Mouse (Mus musculus) spleen, postnatal 14 days (tissue): ENCODE results near the gene 4931429L15Rik.

Source experiments
- DNase-seq, 2 experiments: peaks; one replicate each; pipeline ENCODE4 v3.0.0; 2021 to 2022; ENCODE audit warnings: low spot score in 2 of 2

Gene 4931429L15Rik

DNA sequence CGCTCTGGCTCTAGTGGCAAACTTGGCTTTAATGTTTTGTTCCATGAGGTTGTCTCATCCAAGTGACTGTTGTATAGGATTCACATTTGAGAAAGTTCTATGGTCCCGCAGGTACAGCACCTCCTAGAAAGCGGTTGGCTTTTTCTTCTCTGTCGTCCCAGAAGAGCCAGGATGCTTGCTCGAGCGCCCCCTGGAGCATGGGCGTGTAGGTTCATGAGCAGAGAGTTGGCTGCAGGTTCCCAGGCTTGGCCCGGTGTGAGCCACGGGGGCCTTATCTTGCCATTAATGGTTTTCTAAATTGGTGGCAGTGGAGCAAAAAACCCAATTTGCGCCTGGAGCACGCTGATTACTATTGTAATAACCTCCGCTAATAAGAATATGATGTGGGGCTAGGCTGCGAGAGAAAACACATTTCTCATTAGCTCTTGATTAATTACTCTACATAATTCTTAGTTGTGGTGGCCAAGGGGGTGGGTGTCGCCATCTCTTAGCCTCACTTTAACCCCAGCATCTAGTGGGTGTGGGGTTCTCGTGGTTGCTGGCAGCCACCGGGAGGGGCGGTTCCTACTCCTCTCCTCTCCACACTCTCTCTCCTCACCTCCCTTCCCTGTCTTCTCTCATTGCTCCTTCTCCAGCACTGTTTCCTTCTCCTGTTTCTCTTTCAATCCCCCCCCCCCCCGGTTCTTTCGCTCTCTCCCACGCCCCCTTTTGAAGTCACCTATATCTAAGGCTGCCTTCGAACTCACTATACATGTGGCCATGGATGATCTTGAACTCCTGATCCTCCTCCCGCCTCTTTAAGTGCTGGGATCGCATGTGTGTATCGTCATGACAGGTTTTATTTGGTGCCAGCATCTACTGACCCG is 8.2 kb upstream of the 4931429L15Rik start:
- DNase-seq: no peak

DNA sequence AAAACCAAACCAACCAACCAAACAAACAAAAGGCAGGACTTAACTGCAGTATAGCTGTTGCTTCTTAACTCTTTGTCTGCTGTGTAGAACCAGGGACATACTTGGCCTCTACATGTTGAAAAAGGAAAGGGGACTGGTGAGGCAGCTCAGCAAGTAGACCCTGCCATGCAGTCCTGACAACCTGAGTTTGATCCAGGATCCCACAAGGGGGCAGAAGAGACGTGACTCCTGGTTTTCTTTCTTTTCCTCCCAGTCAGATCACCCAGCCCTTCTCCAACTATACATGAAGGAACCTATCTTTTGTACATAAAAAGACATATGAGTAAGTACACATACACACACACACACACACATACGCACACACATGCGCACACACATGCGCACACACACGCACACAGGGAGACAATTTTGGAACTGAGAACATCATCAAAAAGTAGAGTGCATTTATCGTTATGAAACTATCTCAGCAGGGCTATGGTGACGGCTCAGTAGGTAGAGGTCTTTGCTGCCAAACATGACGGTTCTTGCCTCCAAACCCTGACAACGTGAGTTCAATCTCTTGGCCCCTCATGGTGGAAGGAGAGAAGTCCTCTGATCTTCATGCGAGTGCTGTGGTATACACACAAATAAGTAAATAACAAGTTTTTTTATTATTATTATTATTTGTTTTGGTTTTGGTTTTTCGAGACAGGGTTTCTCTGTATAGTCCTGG is 7.1 kb upstream of the 4931429L15Rik start:
- no peak for DNase-seq

DNA sequence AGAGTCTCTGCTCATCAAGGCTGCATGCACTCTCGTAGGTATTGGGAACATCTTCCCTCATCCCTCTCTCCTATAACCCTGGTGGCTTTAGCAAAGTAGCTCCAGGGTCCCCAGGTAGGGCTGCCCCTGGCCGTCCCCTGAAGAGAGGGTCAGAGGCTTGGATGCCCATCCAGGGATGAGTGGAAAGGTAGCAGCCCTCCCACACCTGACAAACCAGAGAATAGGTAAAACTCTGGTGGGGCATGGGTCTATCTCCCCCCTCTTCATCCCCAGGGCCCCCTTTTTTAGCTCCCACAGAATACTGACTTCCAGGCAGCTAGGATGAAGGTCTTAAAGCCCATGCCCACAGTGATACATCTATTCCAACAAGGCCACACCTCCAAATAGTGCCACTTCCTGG is 675 bp upstream of the 4931429L15Rik start:
- no peak for DNase-seq

DNA sequence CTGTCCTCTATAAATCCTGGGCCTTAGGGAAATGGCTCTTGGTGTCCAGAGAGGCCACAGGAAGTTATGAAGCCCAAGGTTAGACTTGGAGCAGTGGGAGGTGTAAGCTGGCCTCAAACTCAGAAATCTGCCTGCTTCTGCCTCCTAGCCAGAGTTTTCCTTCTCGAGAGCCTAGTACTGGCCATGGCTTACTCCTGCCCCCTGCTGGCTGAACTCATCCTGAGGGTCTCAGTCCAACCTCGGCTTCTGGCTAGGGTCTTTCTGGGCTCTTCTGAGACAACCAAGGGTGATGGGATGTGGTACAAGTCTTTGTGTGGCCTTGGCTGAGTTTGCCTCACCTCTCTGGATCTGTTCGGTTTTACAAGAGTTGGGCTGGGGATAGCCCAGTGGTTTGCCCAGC is 1.8 kb downstream of the 4931429L15Rik start:
- no peak for DNase-seq

DNA sequence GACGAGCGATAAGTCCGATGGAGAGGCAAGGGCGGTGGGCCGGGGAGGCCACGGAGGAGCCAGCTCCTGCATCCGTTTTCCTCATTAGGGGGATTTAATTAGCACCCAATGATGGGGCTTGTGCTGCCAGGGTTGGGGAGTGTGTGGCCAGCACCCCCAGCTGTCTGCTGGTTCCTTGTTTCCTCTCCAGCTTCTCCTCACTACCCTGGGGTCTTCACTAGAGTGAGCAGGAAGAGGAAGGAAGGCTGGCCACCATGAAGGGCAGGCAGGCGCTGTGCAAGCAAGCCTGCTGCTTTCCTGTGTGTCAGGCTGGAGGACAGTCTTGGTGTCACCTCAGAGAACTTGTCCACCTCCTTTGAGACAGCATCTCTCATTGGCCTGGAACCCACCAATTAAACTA is 2.9 kb downstream of the 4931429L15Rik start:
- DNase-seq: no peak

DNA sequence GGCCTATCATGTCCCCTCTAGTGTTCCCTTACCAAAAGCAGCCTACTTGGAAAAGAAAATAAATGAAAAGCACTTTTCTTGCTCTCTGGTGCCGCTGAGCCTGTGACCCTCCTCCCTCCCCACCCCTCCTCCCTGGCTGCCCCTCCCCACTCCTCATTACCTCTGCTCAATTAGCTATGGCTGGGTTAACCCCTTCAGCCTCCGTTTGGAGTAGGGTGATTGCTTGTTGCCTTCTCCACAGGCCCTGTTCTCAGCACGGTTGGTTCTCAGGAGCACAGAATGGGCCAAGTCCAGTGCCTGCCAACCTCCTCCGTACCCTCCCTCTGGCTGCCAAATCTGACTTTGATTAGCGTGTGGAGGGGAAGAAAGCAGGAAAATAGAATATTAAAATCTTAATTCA is 3.4 kb downstream of the 4931429L15Rik start:
- DNase-seq: no peak

DNA sequence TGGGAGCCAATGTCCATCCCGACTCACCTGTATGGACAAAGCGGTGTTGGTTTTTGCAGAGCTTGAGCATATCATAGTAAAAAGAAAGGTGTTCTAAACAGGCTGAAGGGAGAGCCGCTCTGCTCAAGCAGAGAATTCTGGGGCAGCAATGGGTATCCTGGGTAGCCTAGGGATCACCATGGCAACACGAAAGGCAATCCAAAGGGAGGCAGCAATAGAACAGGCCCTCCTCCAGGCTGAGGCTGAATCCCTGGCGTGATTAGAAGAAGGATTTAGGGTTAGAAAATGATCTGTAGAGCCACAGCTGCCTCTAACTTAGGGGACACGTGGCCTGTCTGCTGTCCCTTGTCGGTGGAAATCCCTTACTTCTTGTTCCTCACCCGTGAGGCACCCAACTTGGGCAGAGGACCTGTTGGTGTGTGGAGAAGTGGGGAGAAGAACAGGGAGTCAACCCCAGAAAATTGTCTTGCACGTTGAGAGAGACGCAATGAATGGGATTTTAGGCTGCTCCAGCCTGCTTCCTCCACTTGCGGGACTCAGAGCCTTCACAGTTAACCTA is 3.9 kb downstream of the 4931429L15Rik start:
- no peak for DNase-seq

DNA sequence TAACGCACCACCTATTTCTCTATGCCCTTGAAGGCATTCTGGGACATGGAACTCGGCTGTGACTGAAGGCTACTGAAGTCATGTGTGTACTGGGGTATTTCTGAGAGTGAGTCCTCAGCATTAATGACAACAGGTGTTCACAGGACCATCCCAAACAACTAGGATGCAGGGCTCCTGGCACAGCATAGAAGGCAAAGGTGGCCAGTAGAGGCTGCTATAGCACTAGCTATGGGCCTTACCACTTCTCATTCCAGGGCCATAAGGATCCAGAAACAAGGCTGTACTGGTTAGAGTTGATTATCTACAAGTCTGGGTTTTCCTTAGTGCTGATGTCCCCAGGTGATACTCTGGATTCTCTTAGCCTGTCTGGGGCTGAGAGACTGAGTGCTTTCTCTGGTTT is 4.9 kb downstream of the 4931429L15Rik start:
- no peak for DNase-seq

DNA sequence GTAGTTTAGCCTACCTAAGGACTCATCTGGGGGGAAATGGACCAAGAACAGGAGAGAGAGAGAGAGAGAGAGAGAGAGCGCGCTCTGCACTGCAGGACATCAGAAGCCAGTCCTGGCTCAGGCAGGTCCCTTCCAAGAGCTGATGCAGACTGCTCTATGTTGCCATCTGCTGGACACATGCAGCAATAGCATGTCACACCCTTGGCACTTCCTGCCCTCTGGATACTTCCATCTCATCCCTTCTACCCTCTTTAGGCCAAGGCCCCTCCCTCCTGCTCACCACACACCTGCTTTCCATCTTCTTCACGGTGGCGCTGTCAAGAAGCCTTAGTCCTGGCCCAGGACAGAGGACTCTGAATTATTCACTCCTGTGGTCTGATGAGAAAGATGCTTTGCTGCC is 5.3 kb downstream of the 4931429L15Rik start:
- peak; percentile 19 to 47 for DNase-seq

DNA sequence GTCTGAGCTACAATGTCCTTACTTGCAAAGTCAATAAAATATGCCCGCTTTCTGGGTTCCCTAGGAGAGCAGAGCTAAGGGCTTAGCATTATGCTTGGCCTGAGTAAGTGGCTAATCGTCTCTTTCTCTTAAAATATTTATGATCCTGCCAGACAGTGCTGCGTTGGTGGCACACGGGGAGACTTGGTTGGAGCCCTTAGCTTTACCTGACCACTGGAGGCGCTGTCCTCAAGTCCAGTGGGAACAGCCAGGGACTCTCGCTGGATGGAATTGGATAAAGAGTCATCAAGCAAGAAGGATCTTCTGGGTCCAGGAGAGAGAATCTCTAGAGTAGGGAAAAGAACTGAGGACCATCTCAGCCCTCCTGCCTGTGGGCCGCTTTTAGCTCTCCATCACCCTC is 10.7 kb downstream of the 4931429L15Rik start:
- DNase-seq: no peak

DNA sequence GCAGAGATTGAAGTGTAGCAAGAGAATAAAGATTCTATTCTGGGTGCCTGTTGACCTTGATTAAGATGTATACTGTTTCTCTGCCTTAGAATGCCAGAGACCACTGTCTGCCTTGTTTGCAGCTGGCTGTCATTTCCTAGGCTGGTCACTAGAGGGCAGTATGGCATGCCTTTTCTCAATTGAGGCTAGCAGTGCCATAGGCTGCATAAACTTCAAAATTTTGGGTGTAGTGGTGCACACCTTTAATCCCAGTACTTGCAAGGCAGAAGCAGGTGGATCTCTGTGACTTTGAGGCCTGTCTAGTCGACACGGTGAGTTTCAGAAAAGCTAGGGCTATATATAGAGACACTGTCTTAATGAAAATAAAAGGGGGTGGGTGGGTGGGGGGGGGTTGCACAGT is 17.6 kb downstream of the 4931429L15Rik start:
- peak in 1 of 2 experiments; percentile 38 for DNase-seq

DNA sequence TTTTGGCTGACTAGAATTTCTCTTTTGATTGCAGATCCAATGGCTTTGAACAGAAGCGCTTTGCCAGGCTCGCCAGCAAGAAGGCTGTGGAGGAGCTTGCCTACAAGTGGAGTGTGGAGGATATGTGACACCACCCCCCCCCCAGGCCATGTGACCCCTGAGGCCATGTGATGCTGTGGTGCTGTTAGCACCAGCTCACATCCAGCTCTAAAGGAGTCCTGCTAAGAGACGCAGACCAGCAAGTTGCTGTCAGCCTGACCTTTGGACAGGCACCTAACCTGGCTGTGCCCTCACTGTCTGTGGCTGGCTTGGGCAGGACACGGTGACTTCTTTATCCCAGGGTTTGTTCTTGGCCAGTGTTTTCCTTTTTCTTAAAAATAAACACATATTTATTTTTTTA is 21.4 kb downstream of the 4931429L15Rik start:
- no peak for DNase-seq

DNA sequence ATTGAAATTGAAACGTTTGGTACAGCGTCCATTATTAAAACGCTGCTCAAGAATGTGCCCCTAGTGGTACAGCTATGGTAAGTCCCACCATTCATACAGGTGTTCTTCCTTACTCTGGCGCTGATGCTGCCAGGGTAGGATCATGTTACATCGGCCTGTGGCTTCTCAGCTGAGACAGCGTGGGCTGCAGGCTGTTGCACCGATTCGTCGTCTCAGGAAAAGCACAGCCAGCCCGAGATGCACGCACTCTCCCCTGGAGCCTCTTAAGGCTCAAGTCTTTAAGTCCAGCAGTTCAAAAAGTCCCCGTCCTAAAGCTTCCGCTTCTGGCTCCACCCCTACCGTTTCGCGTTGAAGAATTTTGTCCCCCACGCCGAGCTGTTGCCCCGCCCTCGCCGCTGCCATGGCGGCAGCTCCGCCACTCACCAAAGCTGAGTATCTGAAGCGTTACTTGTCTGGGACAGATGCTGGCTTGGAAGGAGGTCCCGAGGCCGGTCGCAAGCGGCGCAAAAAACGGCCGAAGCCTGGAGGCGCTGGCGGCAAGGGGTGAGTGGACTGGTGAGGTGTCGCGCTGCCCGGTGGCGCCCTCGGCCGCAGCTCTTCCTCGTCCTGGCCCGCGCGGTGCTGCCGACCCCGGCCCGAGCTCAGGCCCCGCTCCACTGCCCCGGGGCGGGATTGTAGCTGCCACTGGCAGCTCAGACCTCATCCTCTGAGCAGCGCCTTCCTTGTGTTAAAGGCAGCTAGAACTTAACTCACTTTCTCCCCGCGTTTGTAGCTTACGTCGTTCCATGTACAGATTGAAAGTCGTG is 37.0 kb downstream of the 4931429L15Rik start, which contains the start of gene Bud13:
TSS of gene Bud13 (plus strand) at position 378 of the 806 bp plus-strand sequence.
- DNase-seq: peak; percentile 96 to 98

DNA sequence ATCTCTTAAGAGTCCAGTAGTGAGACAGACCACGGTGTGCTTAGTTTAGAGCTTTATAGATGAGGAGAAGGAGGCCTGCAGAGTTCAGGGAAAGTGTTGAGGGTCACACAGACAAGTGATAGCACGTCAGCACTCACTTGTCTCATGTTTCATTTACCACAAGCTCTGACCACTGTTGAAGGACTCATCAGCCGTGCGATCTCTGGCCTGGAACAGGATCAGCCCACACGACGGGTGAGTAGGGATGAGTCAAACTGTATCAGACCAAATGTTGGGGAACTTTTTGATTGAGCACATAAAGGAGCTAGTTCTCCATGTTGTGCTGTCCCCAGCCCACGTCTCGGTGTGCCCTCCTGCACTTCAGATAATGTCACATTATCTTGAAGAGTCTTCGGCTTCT is 45.3 kb downstream of the 4931429L15Rik start:
- no peak for DNase-seq

DNA sequence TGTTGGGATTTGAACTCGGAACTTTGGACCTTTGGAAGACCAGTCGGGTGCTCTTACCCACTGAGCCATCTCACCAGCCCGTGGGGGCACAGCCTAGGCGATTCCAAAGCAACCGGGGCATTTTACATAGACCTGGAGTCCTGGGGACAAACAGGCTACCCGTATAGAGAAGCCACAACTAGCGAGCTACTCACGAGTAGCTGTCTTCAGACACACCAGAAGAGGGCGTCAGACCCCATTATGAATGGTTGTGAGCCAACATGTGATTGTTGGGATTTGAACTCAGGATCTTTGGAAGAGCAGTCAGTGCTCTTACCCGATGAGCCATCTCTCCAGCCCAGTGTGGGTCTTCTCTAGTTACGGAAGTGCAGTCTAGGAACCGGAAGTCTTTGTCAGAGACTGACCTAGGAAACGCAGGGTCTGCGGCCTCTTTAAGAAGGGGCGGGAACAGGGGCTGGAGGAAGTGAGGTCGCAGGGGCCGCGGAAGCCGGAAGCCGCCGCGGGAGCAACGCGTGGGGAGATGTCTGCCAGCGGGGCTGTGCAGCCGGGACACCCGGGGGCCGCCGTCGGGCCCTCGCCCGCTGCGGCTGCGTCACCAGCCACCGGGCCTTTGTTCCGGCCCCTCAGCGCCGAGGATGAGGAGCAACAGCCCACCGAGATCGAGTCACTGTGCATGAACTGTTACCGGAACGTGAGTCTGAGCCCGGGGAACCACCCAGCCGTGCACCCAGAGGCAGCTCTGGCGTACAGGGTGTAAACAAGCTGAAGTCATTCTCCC is 46.9 kb downstream of the 4931429L15Rik start, which contains the start of gene Zpr1:
TSS of gene Zpr1 (plus strand) at position 388 of the 778 bp plus-strand sequence.
- DNase-seq: peak; percentile 68 to 81

DNA sequence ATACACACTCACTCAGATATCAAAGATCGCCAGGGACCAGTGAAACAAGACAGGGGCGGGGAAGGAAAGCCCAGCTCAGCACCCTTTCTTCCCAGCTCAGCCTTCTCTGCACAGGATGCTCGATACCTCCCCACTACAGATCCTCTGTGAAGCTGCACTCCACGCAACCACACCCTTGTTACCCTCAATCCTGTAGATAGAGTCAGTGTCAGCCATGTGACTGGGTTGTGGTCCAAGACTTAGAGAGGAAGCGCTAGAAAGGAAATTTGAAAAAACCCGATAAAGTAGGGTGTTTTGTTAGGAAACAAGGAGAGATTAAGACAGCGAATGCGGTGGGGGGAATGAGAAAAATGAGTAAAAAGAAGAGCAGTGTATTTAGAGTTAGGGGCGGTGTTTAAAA is 47.7 kb downstream of the 4931429L15Rik start:
- DNase-seq: no peak

DNA sequence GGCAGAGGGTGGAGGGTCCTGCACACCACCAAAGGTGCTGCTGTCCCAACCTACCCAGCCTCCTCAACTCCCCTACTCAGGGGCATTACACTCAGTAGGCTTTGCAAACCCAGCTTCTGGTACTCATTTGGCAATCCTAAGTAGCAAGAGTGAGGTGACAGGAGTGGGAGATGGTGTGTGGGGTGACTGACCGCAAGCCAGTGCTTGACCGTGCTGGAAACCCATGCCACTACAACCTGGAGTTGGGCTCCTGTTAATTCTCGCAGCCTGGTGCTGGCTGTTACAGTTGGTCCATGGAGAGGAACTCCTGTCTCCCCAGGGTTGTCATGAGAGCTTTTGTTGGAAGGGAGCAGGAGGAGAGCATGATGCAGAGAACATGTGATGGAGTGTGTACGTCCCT is 49.0 kb downstream of the 4931429L15Rik start:
- DNase-seq: no peak

DNA sequence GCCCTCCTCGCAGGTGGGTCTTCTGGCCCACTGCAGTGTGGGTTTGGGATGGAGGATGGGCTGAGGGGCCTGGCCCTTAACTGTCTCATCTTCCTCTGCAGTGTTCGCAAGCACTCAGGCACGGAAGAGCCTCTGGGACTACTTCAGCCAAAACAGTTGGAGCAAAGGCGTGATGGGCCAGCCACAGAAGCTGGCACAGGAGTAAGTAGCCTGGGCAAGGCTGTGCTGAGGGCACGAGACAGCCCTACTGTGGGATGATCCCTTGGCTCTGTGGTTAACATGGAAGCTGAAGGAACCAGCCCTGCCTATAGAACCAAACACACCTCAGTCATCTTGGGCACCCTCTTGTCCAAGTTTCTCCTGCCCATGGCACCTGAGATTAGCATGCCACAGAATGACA is 50.7 kb downstream of the 4931429L15Rik start:
- no peak for DNase-seq

DNA sequence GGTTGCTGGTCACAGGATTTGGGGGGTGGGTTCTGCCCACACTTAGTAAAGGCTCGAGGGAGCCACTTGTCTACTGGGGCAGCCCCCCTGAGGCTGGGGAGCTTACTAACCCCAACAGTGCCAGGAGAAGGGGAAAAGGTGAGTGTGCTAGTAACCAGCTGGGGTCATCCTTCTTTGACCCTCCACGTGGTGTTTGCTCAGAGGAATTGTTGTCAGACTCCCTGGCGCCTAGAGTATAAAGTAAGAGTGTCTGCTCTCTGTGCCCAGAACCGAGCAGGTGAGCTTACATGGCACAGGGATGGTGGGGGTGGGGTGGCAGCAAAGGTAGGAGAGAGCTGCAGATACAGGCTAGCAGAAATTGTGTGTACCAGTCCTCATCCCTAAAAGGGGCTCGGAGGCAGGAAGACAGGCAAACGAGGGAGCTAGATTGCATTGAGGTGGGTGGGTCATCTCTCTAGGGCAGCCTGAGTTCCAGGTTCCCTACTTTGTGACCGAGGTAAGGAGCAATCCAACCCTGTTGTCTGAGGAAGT is 51.4 kb downstream of the 4931429L15Rik start, which contains the start of gene Apoa5:
TSS of gene Apoa5 (plus strand) at position 291 of the 531 bp plus-strand sequence.
- DNase-seq: no peak

DNA sequence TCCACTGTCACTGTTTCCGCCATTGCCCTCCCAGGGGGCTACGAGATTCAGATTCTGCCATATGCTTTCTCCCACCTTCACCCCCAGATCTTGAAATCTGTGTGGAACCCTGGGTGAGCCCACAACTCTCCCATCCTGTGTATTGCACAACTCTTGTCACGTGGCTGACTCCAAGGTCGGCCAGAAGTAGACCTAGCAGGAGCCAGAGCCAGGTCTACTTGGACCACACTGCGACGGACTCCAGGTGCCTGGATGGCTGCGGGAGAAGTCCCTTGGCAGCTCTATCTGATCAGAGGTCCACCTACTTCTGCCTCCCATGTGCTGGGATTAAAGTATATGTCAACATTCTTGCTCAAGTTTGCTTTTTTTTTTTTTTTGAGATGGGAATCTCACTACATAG is 58.7 kb downstream of the 4931429L15Rik start:
- no peak for DNase-seq

DNA sequence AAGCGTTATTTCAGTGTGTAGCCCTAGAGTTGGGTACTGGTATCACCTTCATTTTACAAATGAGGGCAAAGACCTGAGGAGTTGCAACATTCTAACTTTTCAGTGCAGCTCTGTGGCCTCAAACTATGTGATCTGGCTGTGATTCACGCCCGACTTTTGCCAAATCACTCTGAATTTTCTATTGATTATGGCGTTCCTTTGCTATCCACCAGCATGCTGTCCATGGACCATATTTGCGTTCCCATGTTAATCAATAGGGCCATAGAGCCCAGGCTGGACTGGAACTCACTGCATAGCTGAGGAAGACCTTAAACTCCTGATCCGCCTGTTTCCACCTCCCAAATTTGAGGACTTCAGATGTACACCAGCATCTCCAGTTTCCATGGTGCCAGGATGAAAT is 60.7 kb downstream of the 4931429L15Rik start:
- DNase-seq: no peak
